Mouse (Mus musculus): ENCODE measurements around the gene Cdk8. TPM values are rescaled to one million over a fixed set of nuclear protein-coding genes. Genes with fewer than 3 reads are reported as not detected.

Cdk8 gene
- polyA plus RNA-seq, 1 experiment from 2014 or later: 13.0 TPM

GRCm38 (mm10) chr5:146281884-146282579 lies 51.0 kb downstream of the Cdk8 start:
- Histone ChIP-seq H3K4me1 (ENCODE audit: control insufficient read depth, insufficient read depth, low read length) (no peaks in the 10 kb centered on the region), H3K27me3 (ENCODE audit: control insufficient read depth, insufficient read depth, low read length) (no peaks in the 10 kb centered on the region), H3K9ac (ENCODE audit: low read length) (no peak overlapping the region), H3K4me3 (replicated peaks; ENCODE audit: low read length) (no peak overlapping the region), H3K4me2 (ENCODE audit: low read depth, low read length) (no peak overlapping the region), H3K9me3 (replicated peaks; ENCODE audit: control insufficient read depth, low read length) (no peaks in the 10 kb centered on the region), H3K36me3 (ENCODE audit: control insufficient read depth, insufficient read depth, low read length) (0 out of 2 replicates have a peak, but pooled peaks cover 4% of the 10 kb centered on the region), H3K27ac (ENCODE audit: low read length) (no peak overlapping the region)
- no peak for ATAC-seq (ENCODE audit: insufficient read depth, low FRiP score)
- WGBS: 72% methylated on average over 13 of the region's 13 CpGs

GRCm38 (mm10) chr5:146283899-146284298 lies 52.9 kb downstream of the Cdk8 start:
- 85% methylated on average over 6 of the region's 6 CpGs for WGBS
- Histone ChIP-seq H3K9ac (ENCODE audit: low read length) (no peak overlapping the region), H3K9me3 (replicated peaks; ENCODE audit: control insufficient read depth, low read length) (no peaks in the 10 kb centered on the region), H3K27me3 (ENCODE audit: control insufficient read depth, insufficient read depth, low read length) (no peaks in the 10 kb centered on the region), H3K4me2 (ENCODE audit: low read depth, low read length) (no peak overlapping the region), H3K27ac (ENCODE audit: low read length) (no peak overlapping the region), H3K4me3 (replicated peaks; ENCODE audit: low read length) (no peak overlapping the region), H3K4me1 (ENCODE audit: control insufficient read depth, insufficient read depth, low read length) (no peaks in the 10 kb centered on the region), H3K36me3 (ENCODE audit: control insufficient read depth, insufficient read depth, low read length) (0 out of 2 replicates have a peak, but pooled peaks cover 4% of the 10 kb centered on the region)
- ATAC-seq (ENCODE audit: insufficient read depth, low FRiP score): no peak

GRCm38 (mm10) chr5:146287416-146287815 lies 56.4 kb downstream of the Cdk8 start:
- Histone ChIP-seq H3K4me2 (ENCODE audit: low read depth, low read length) (no peak overlapping the region), H3K9ac (ENCODE audit: low read length) (no peak overlapping the region), H3K4me3 (replicated peaks; ENCODE audit: low read length) (no peak overlapping the region), H3K4me1 (ENCODE audit: control insufficient read depth, insufficient read depth, low read length) (peaks cover 5% of the 10 kb centered on the region; the same call in 1 of the 2 replicates), H3K27ac (ENCODE audit: low read length) (no peak overlapping the region), H3K27me3 (ENCODE audit: control insufficient read depth, insufficient read depth, low read length) (no peaks in the 10 kb centered on the region), H3K9me3 (replicated peaks; ENCODE audit: control insufficient read depth, low read length) (no peaks in the 10 kb centered on the region), H3K36me3 (ENCODE audit: control insufficient read depth, insufficient read depth, low read length) (0 out of 2 replicates have a peak, but pooled peaks cover 4% of the 10 kb centered on the region)
- no peak for ATAC-seq (ENCODE audit: insufficient read depth, low FRiP score)
- 87% methylated on average over 10 of the region's 10 CpGs for WGBS

GRCm38 (mm10) chr5:146288048-146288501 lies 57.0 kb downstream of the Cdk8 start:
- no peak overlapping the region for H3K9ac ChIP-seq (ENCODE audit: low read length)
- H3K4me2 ChIP-seq (ENCODE audit: low read depth, low read length): no peak overlapping the region
- H3K36me3 ChIP-seq (ENCODE audit: control insufficient read depth, insufficient read depth, low read length): 0 out of 2 replicates have a peak, but pooled peaks cover 4% of the 10 kb centered on the region
- no peaks in the 10 kb centered on the region for H3K27me3 ChIP-seq (ENCODE audit: control insufficient read depth, insufficient read depth, low read length)
- no peaks in the 10 kb centered on the region for H3K9me3 ChIP-seq (replicated peaks; ENCODE audit: control insufficient read depth, low read length)
- WGBS: 84% methylated on average over 13 of the region's 13 CpGs
- ATAC-seq (ENCODE audit: insufficient read depth, low FRiP score): no peak
- peaks cover 5% of the 10 kb centered on the region; the same call in 1 of the 2 replicates for H3K4me1 ChIP-seq (ENCODE audit: control insufficient read depth, insufficient read depth, low read length)
- no peak overlapping the region for H3K27ac ChIP-seq (ENCODE audit: low read length)
- H3K4me3 ChIP-seq (replicated peaks; ENCODE audit: low read length): no peak overlapping the region

GRCm38 (mm10) chr5:146289921-146290320 lies 58.9 kb downstream of the Cdk8 start:
- 43% methylated on average over 7 of the region's 7 CpGs for WGBS
- H3K27ac ChIP-seq (ENCODE audit: low read length): no peak overlapping the region
- no peak overlapping the region for H3K4me2 ChIP-seq (ENCODE audit: low read depth, low read length)
- no peak overlapping the region for H3K9ac ChIP-seq (ENCODE audit: low read length)
- H3K4me1 ChIP-seq (ENCODE audit: control insufficient read depth, insufficient read depth, low read length): peaks cover 5% of the 10 kb centered on the region; the same call in 1 of the 2 replicates
- no peaks in the 10 kb centered on the region for H3K9me3 ChIP-seq (replicated peaks; ENCODE audit: control insufficient read depth, low read length)
- H3K27me3 ChIP-seq (ENCODE audit: control insufficient read depth, insufficient read depth, low read length): no peaks in the 10 kb centered on the region
- ATAC-seq (ENCODE audit: insufficient read depth, low FRiP score): no peak
- H3K4me3 ChIP-seq (replicated peaks; ENCODE audit: low read length): no peak overlapping the region
- 0 out of 2 replicates have a peak, but pooled peaks cover 4% of the 10 kb centered on the region for H3K36me3 ChIP-seq (ENCODE audit: control insufficient read depth, insufficient read depth, low read length)

GRCm38 (mm10) chr5:146290446-146290845 lies 59.4 kb downstream of the Cdk8 start:
- H3K9me3 ChIP-seq (replicated peaks; ENCODE audit: control insufficient read depth, low read length): no peaks in the 10 kb centered on the region
- WGBS: 49% methylated on average over 5 of the region's 5 CpGs

GRCm38 (mm10) chr5:146291560-146291959 lies 60.5 kb downstream of the Cdk8 start:
- 0 out of 2 replicates have a peak, but pooled peaks cover 5% of the 10 kb centered on the region for H3K36me3 ChIP-seq (ENCODE audit: control insufficient read depth, insufficient read depth, low read length)
- H3K4me2 ChIP-seq (ENCODE audit: low read depth, low read length): no peak overlapping the region
- no peak overlapping the region for H3K27ac ChIP-seq (ENCODE audit: low read length)
- WGBS: 68% methylated on average over 5 of the region's 5 CpGs
- no peak for ATAC-seq (ENCODE audit: insufficient read depth, low FRiP score)
- no peaks in the 10 kb centered on the region for H3K27me3 ChIP-seq (ENCODE audit: control insufficient read depth, insufficient read depth, low read length)
- H3K9me3 ChIP-seq (replicated peaks; ENCODE audit: control insufficient read depth, low read length): no peaks in the 10 kb centered on the region
- H3K9ac ChIP-seq (ENCODE audit: low read length): no peak overlapping the region
- H3K4me3 ChIP-seq (replicated peaks; ENCODE audit: low read length): no peak overlapping the region
- peaks cover 5% of the 10 kb centered on the region; the same call in 1 of the 2 replicates for H3K4me1 ChIP-seq (ENCODE audit: control insufficient read depth, insufficient read depth, low read length)

More at GRCm38 (mm10) chr5:146290446-146290845, 59.4 kb downstream of the Cdk8 start:
- Histone ChIP-seq H3K4me1 (ENCODE audit: control insufficient read depth, insufficient read depth, low read length) (peaks cover 5% of the 10 kb centered on the region; the same call in 1 of the 2 replicates), H3K4me2 (ENCODE audit: low read depth, low read length) (no peak overlapping the region), H3K4me3 (replicated peaks; ENCODE audit: low read length) (no peak overlapping the region), H3K36me3 (ENCODE audit: control insufficient read depth, insufficient read depth, low read length) (0 out of 2 replicates have a peak, but pooled peaks cover 4% of the 10 kb centered on the region), H3K9ac (ENCODE audit: low read length) (no peak overlapping the region), H3K27ac (ENCODE audit: low read length) (no peak overlapping the region), H3K27me3 (ENCODE audit: control insufficient read depth, insufficient read depth, low read length) (no peaks in the 10 kb centered on the region)
- ATAC-seq (ENCODE audit: insufficient read depth, low FRiP score): no peak

GRCm38 (mm10) chr5:146292896-146293680 lies 62.1 kb downstream of the Cdk8 start:
- H3K36me3 ChIP-seq (ENCODE audit: control insufficient read depth, insufficient read depth, low read length): 0 out of 2 replicates have a peak, but pooled peaks cover 5% of the 10 kb centered on the region

More at GRCm38 (mm10) chr5:146292896-146293680, 62.1 kb downstream of the Cdk8 start:
- H3K27me3 ChIP-seq (ENCODE audit: control insufficient read depth, insufficient read depth, low read length): no peaks in the 10 kb centered on the region
- H3K9ac ChIP-seq (ENCODE audit: low read length): no peak overlapping the region
- H3K4me3 ChIP-seq (replicated peaks; ENCODE audit: low read length): no peak overlapping the region
- H3K4me2 ChIP-seq (ENCODE audit: low read depth, low read length): no peak overlapping the region
- 76% methylated on average over 5 of the region's 5 CpGs for WGBS
- no peak for ATAC-seq (ENCODE audit: insufficient read depth, low FRiP score)
- no peak overlapping the region for H3K27ac ChIP-seq (ENCODE audit: low read length)
- no peaks in the 10 kb centered on the region for H3K9me3 ChIP-seq (replicated peaks; ENCODE audit: control insufficient read depth, low read length)
- H3K4me1 ChIP-seq (ENCODE audit: control insufficient read depth, insufficient read depth, low read length): peaks cover 5% of the 10 kb centered on the region; the same call in 1 of the 2 replicates

All from stomach, embryonic 16.5 days (tissue).